Mouse (Mus musculus) intestine, embryonic 14.5 days (tissue): ENCODE results near the gene Sardh. TPM values are rescaled to one million over a fixed set of nuclear protein-coding genes. Genes with fewer than 3 reads are reported as not detected.

Experiments used
- ATAC-seq: fragments of 200-750 bp; cut with Nextera tagmentation; replicated peaks from 2 replicates; pipeline ENCODE4 v1.8.0; 2017; ENCODE audit warnings: low read depth, moderate number of reproducible peaks, moderate TSS enrichment, moderate library complexity; ENCODE audit not compliant: low FRiP score, low TSS enrichment
- DNase-seq: peaks from one replicate; pipeline ENCODE4 v3.0.0-alpha.2; 2018; ENCODE audit warnings: low spot score
- H3K27ac ChIP-seq: fragments of 300-500 bp; sonication (generic); 2 replicates; pipeline ENCODE4 v1.5.1; 2014; ENCODE audit warnings: low read depth, mild to moderate bottlenecking, control low read depth
- H3K27me3 ChIP-seq: fragments of 300-500 bp; sonication (generic); replicated peaks from 2 replicates; pipeline ENCODE4 v1.6.1; 2014; ENCODE audit warnings: low read length, control low read depth; ENCODE audit not compliant: control insufficient read depth, insufficient read depth
- H3K36me3 ChIP-seq: fragments of 300-500 bp; sonication (generic); 2 replicates; pipeline ENCODE4 v1.6.1; 2014; ENCODE audit warnings: low read length, control low read depth; ENCODE audit not compliant: control insufficient read depth, insufficient read depth
- H3K4me1 ChIP-seq: fragments of 300-500 bp; sonication (generic); replicated peaks from 2 replicates; pipeline ENCODE4 v1.6.1; 2014; ENCODE audit warnings: low read length, control low read depth, mixed read lengths; ENCODE audit not compliant: control insufficient read depth, insufficient read depth
- H3K4me2 ChIP-seq: fragments of 300-500 bp; sonication (generic); 2 replicates; pipeline ENCODE4 v1.6.1; 2014; ENCODE audit warnings: low read length
- H3K4me3 ChIP-seq: fragments of 300-500 bp; sonication (generic); 2 replicates; pipeline ENCODE4 v1.5.1; 2014; ENCODE audit warnings: low read depth, low read length, control low read depth, mixed read lengths
- H3K9ac ChIP-seq: fragments of 300-500 bp; sonication (generic); 2 replicates; pipeline ENCODE4 v1.6.1; 2014; ENCODE audit warnings: mild to moderate bottlenecking, low read length
- H3K9me3 ChIP-seq: fragments of 300-500 bp; sonication (generic); 2 replicates; pipeline ENCODE4 v1.6.1; 2016; ENCODE audit warnings: low read length, control low read depth; ENCODE audit not compliant: control insufficient read depth
- WGBS: fragments of 180-500 bp; shearing (Covaris S2); extraction: QIAGEN DNeasy Blood & Tissue Kit; methylation state at CpG from one replicate; pipeline ENCODE4 v1.1.7; 2014; 5-methylcytosine and 5-hydroxymethylcytosine counted together
- polyA plus RNA-seq: library from polyadenylated mRNA; unstranded; fragments of >200 nt; fragmentation: Nextera tagmentation; extraction: Ambion mirVana; gene quantifications from 2 replicates; pipeline ENCODE4 v1.2.1, GENCODE M21; 2014

Gene Sardh
- polyA plus RNA-seq, 1 experiment from 2014 or later, result 13.1 TPM

- no peak overlapping the region for H3K9ac ChIP-seq
- no peak overlapping the region for H3K27ac ChIP-seq
- DNase-seq (no peak), ATAC-seq (no peak)
- peaks cover 5% of the 10 kb centered on the region; the same call in 1 of the 2 replicates for H3K9me3 ChIP-seq
- no peaks in the 10 kb centered on the region for H3K27me3 ChIP-seq
- WGBS, result 92% methylated on average over 7 of the region's 7 CpGs
- peaks cover 59% of the 10 kb centered on the region for H3K36me3 ChIP-seq
- no peak overlapping the region for H3K4me2 ChIP-seq
- H3K4me1 ChIP-seq, result no peaks in the 10 kb centered on the region
- H3K4me3 ChIP-seq, result no peak overlapping the region
These were observed 30.7 kb upstream of the Sardh start for GRCm38 (mm10) chr2:27278859-27279258.

- Histone ChIP-seq H3K4me2 (no peak overlapping the region), H3K4me1 (no peaks in the 10 kb centered on the region), H3K27me3 (no peaks in the 10 kb centered on the region), H3K9me3 (0 out of 2 replicates have a peak, but pooled peaks cover 5% of the 10 kb centered on the region), H3K9ac (no peak overlapping the region), H3K36me3 (peaks cover 70% of the 10 kb centered on the region), H3K4me3 (no peak overlapping the region), H3K27ac (no peak overlapping the region)
- DNase-seq (no peak), ATAC-seq (no peak)
- 69% methylated on average over 2 of the region's 2 CpGs for WGBS
These were observed 20.2 kb upstream of the Sardh start for GRCm38 (mm10) chr2:27268325-27268724.

GRCm38 (mm10) chr2:27265819-27266218 is 17.7 kb upstream of the Sardh start:
- H3K36me3 ChIP-seq, result peaks cover 66% of the 10 kb centered on the region
- H3K4me3 ChIP-seq, result no peak overlapping the region
- 81% methylated on average over 3 of the region's 3 CpGs for WGBS
- no peak overlapping the region for H3K27ac ChIP-seq
- ATAC-seq (no peak), DNase-seq (no peak)
- 0 out of 2 replicates have a peak, but pooled peaks cover 3% of the 10 kb centered on the region for H3K9me3 ChIP-seq
- no peak overlapping the region for H3K4me2 ChIP-seq
- no peak overlapping the region for H3K9ac ChIP-seq
- no peaks in the 10 kb centered on the region for H3K27me3 ChIP-seq
- H3K4me1 ChIP-seq, result no peaks in the 10 kb centered on the region

- DNase-seq, result no peak
- 92% methylated on average over 4 of the region's 4 CpGs for WGBS
- H3K9ac ChIP-seq, result no peak overlapping the region
These were observed 14.8 kb upstream of the Sardh start for GRCm38 (mm10) chr2:27262984-27263383.

GRCm38 (mm10) chr2:27251434-27251833 is 3.3 kb upstream of the Sardh start:
- no peaks in the 10 kb centered on the region for H3K36me3 ChIP-seq
- no peak overlapping the region for H3K4me2 ChIP-seq
- no peak overlapping the region for H3K4me3 ChIP-seq
- no peak overlapping the region for H3K27ac ChIP-seq
- H3K9me3 ChIP-seq, result no peaks in the 10 kb centered on the region
- no peaks in the 10 kb centered on the region for H3K27me3 ChIP-seq
- ATAC-seq (no peak), DNase-seq (no peak)
- H3K4me1 ChIP-seq, result peaks cover 10% of the 10 kb centered on the region; the same call in 1 of the 2 replicates
- no peak overlapping the region for H3K9ac ChIP-seq

More at GRCm38 (mm10) chr2:27262984-27263383, 14.8 kb upstream of the Sardh start:
- no peaks in the 10 kb centered on the region for H3K27me3 ChIP-seq
- H3K4me3 ChIP-seq, result no peak overlapping the region
- H3K27ac ChIP-seq, result no peak overlapping the region
- no peaks in the 10 kb centered on the region for H3K4me1 ChIP-seq
- no peak overlapping the region for H3K4me2 ChIP-seq
- ATAC-seq, result no peak
- H3K36me3 ChIP-seq, result peaks cover 50% of the 10 kb centered on the region
- H3K9me3 ChIP-seq, result no peaks in the 10 kb centered on the region

GRCm38 (mm10) chr2:27247487-27247863 is 662 bp downstream of the Sardh start:
- ATAC-seq (no peak; the same call in 1 of the 2 replicates), DNase-seq (no peak)
- no peaks in the 10 kb centered on the region for H3K9me3 ChIP-seq
- H3K36me3 ChIP-seq, result no peaks in the 10 kb centered on the region
- no peak overlapping the region for H3K9ac ChIP-seq
- H3K4me3 ChIP-seq, result no peak overlapping the region
- no peaks in the 10 kb centered on the region for H3K27me3 ChIP-seq
- peak overlapping the region; percentile 47; the same call in 1 of the 2 replicates for H3K27ac ChIP-seq
- H3K4me2 ChIP-seq, result peak overlapping the region; percentile 46
- H3K4me1 ChIP-seq, result peaks cover 10% of the 10 kb centered on the region; the same call in 1 of the 2 replicates
- 32% methylated on average over 2 of the region's 2 CpGs for WGBS

GRCm38 (mm10) chr2:27246712-27247486 is 1.2 kb downstream of the Sardh start:
- DNase-seq (peak; percentile 74), ATAC-seq (peak; percentile 84)
- H3K36me3 ChIP-seq, result no peaks in the 10 kb centered on the region
- H3K4me3 ChIP-seq, result no peak overlapping the region
- WGBS, result 26% methylated on average over 6 of the region's 7 CpGs
- H3K4me1 ChIP-seq, result peaks cover 10% of the 10 kb centered on the region; the same call in 1 of the 2 replicates
- H3K4me2 ChIP-seq, result peak overlapping the region; percentile 46
- 0 out of 2 replicates have a peak overlapping the region, but pooled peaks have one; percentile 15 for H3K9ac ChIP-seq
- no peaks in the 10 kb centered on the region for H3K27me3 ChIP-seq
- peak overlapping the region; percentile 47; the same call in 1 of the 2 replicates for H3K27ac ChIP-seq
- no peaks in the 10 kb centered on the region for H3K9me3 ChIP-seq

- no peaks in the 10 kb centered on the region for H3K36me3 ChIP-seq
- WGBS, result 57% methylated on average over 7 of the region's 7 CpGs
- no peak overlapping the region for H3K27ac ChIP-seq
- DNase-seq (no peak), ATAC-seq (no peak)
- no peaks in the 10 kb centered on the region for H3K9me3 ChIP-seq
- H3K4me2 ChIP-seq, result peak overlapping the region; percentile 46
- H3K4me1 ChIP-seq, result peaks cover 10% of the 10 kb centered on the region; the same call in 1 of the 2 replicates
- no peak overlapping the region for H3K9ac ChIP-seq
- H3K4me3 ChIP-seq, result no peak overlapping the region
- H3K27me3 ChIP-seq, result no peaks in the 10 kb centered on the region
These were observed 2.2 kb downstream of the Sardh start for GRCm38 (mm10) chr2:27245947-27246346.
